Mouse (Mus musculus) CD4-positive, CD25-positive, alpha-beta regulatory T cell, adult 2 months (primary cell): Measurements from ENCODE around the gene Mgrn1.

Experiments used
- DNase-seq: peaks from one replicate; pipeline ENCODE4 v3.0.0-alpha.2; 2012; ENCODE audit warnings: low read depth, low spot score

Mgrn1 gene

GRCm38 (mm10) chr16:4885760-4886689 is at the start of gene Mgrn1:
Mgrn1 (plus strand) TSS chr16:4886249.
- peak; percentile 91 for DNase-seq

GRCm38 (mm10) chr16:4837631-4838030 is 48.4 kb upstream of the Mgrn1 start:
- no peak for DNase-seq

- DNase-seq: no peak
These were observed 46.5 kb upstream of the Mgrn1 start for GRCm38 (mm10) chr16:4839552-4839951.

- DNase-seq: no peak
These were observed 45.8 kb upstream of the Mgrn1 start for GRCm38 (mm10) chr16:4840231-4840630.

GRCm38 (mm10) chr16:4847041-4847440 is 39.0 kb upstream of the Mgrn1 start:
- DNase-seq: no peak

- DNase-seq: no peak
These were observed 38.0 kb upstream of the Mgrn1 start for GRCm38 (mm10) chr16:4848090-4848489.

- DNase-seq: no peak
These were observed 35.7 kb upstream of the Mgrn1 start for GRCm38 (mm10) chr16:4850361-4850760.

GRCm38 (mm10) chr16:4850938-4851628 is 35.0 kb upstream of the Mgrn1 start:
- no peak for DNase-seq

- no peak for DNase-seq
These were observed 30.9 kb upstream of the Mgrn1 start for GRCm38 (mm10) chr16:4855046-4855650.

- DNase-seq: peak; percentile 46
These were observed 24.7 kb upstream of the Mgrn1 start for GRCm38 (mm10) chr16:4861392-4861791.

GRCm38 (mm10) chr16:4862863-4863483 is 23.1 kb upstream of the Mgrn1 start:
- peak; percentile 77 for DNase-seq

- DNase-seq: no peak
These were observed 22.3 kb upstream of the Mgrn1 start for GRCm38 (mm10) chr16:4863742-4864141.

- no peak for DNase-seq
These were observed 19.9 kb upstream of the Mgrn1 start for GRCm38 (mm10) chr16:4866101-4866695.

- DNase-seq: no peak
These were observed 15.6 kb upstream of the Mgrn1 start for GRCm38 (mm10) chr16:4870490-4870889.

- no peak for DNase-seq
These were observed 14.1 kb upstream of the Mgrn1 start for GRCm38 (mm10) chr16:4871926-4872325.

- DNase-seq: no peak
These were observed 10.6 kb upstream of the Mgrn1 start for GRCm38 (mm10) chr16:4875198-4876032.

GRCm38 (mm10) chr16:4876033-4876680 is 9.9 kb upstream of the Mgrn1 start:
- no peak for DNase-seq

GRCm38 (mm10) chr16:4877195-4877594 is 8.9 kb upstream of the Mgrn1 start:
- DNase-seq: no peak

- peak; percentile 29 for DNase-seq
These were observed 8.3 kb upstream of the Mgrn1 start for GRCm38 (mm10) chr16:4877701-4878100.
